Mouse (Mus musculus): ENCODE results near the gene Ttc27.

Ttc27 gene

GRCm38 (mm10) chr17:74830851-74831250 is 113.3 kb downstream of the Ttc27 start:
- DNase-seq (ENCODE audit: low spot score): no peak

GRCm38 (mm10) chr17:74841721-74842120 is 124.2 kb downstream of the Ttc27 start:
- DNase-seq (ENCODE audit: low spot score): no peak

DNA sequence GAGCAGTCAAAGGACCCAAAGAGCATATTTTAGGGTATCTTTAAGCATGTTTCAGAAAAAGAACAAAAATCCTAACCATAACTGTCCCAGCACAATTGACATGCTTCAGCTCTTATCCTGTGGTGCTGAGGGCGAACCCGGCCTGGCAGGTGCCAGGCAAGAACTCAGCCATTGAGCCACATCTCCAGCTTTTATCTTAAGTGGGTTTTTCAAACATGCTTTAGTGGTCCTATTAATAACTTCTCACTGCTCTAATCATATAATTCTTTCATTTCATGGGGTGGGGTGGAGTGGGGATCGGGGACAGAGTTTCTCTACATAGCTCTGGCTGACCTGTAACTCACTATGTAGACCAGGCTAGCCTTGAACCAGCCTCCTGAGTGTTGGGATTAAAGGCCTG is 125.1 kb downstream of the Ttc27 start:
- DNase-seq (ENCODE audit: low spot score): no peak

DNA sequence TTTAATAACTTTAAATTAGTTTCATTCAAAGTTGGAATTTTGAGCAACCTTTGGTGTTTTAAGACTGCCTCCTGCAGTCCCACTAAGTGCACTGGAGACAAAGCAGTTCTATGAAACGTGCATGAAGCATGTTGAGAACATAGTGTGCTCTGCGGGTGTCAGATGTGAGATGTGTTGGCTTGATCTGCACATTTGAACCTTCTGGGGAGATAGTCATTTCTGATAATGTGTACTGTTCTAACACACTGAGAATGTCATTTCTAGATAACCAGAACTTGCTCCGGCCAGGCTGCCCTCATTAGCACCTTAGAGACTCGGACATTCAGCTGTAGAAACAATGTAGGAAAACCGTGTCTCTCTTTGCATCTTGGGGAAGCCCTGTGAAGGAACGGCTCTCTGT is 126.0 kb downstream of the Ttc27 start:
- no peak for DNase-seq (ENCODE audit: low spot score)

- DNase-seq (ENCODE audit: low spot score): no peak
Observed at GRCm38 (mm10) chr17:74846031-74846891, 128.7 kb downstream of the Ttc27 start.

DNA sequence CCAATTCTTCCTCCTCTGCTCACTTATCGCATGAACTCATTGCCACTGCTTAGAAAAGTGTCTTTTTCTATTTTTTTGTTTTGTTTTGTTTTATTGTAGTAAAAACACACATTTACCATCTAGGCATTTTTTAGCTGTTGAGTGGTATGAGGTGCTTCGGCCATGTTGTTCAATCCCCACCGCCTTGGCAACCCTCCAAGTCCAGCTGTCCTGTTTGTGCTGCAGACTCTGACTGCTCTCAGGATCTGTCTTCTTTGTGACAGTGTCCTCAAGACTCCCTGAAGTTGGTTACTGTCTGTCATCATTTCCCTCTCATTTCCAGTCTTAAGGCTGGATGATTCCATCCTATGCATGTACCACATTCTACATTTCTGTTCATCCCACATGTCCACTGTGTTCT is 132.7 kb downstream of the Ttc27 start:
- no peak for DNase-seq (ENCODE audit: low spot score)

DNA sequence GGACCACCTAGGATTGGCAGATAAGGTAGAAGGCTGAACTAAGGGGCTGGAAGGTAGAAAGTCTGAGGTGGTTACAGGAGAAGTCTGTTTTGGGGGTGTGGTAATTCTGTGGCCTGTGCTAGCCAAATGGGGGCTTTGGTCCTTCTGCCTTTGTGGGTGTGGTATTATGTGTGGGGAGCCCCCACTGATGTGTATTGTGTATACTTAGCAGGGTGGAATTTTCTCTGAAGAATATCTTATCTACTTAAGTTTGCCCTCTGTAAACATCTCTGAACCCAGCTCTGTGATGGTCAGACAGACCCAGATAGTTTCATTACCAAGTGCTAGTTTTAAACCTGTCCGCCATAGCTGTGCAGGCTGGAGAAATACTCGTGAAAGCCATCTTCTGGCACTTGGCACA is 141.8 kb downstream of the Ttc27 start:
- DNase-seq (ENCODE audit: low spot score): no peak

DNA sequence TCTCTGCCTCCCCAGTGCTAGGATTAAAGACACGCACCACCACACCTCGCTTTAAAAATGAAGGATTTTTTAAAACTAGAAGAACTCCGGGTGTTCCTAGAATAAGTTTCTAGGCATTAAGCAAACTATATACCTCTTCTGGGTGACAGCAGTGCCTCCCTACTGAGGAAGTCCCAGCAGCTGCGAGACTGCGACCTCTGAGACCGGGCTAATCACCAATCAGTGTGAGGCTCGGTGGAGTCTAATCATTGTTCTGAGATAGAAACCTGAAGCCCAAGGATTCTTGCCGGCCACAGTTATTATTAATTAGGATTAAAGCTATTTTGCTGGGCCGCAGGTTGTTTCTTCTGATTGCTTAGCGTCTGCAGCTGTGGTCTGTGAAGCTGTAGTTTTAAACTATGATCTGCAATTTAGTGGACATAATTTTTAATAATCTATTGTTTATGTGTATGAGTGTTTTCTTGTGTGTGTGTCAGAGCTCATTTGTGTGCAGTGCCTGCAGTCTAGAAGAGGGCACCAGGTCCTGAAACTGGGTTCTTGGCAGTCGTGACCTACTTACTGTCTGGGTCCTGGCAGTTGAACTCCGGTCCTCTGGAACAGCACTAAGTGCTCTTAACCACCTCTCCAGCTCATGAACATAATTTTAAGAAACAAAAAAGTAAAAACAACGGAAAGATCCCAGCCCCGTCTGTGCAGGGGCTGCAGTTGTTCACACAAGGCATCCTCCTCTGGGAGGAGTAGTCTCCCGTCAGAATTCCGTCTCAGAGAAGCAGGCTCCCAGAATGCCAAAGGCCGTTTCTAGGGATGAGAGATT is 142.9 kb downstream of the Ttc27 start:
- no peak for DNase-seq (ENCODE audit: low spot score)

GRCm38 (mm10) chr17:74863845-74864244 is 146.3 kb downstream of the Ttc27 start:
- no peak for DNase-seq (ENCODE audit: low spot score)

GRCm38 (mm10) chr17:74864790-74865548 is 147.4 kb downstream of the Ttc27 start:
- peak; percentile 5 for DNase-seq (ENCODE audit: low spot score)

DNA sequence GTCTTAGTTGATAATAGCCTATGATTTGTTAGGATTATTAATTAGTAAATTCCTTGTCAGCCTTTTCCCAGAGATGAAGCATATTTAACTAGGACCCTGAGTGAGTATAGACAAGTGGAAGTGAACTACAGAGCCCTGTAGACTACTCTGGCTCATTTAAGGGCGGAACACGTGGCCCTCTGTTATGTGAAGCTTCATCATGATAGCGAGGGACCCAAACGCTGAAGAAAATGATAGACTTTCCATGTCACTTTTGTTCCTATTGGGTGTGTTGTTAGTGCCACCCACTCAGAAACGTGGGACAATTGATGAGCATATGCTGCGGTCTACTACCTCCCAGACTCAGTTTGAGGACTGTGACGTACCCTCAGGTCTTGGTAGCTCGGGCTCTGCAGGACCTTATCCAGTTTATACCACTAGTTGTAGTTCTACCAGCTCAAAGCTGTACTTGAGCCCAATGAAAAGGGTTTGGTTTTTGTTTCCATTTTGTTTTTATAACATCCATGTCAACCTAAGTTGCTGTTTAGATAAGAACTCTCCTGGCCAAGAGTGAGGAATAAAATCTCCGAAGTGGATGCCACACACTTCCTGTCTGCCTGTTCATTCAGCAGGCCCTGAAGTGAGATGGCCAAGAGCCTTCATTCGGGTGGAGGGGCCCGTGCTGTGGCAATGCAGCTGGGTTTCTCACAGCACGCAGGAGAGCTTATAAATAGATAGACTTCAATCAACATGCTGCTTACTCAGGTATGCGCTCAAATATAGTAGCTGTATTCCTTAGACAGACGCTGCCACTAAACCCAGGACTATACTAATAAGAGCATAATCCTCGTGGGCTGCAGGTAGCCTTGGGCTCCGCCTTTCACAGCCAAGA is 148.4 kb downstream of the Ttc27 start:
- no peak for DNase-seq (ENCODE audit: low spot score)

GRCm38 (mm10) chr17:74866565-74867507 is 149.3 kb downstream of the Ttc27 start:
- DNase-seq (ENCODE audit: low spot score): no peak

GRCm38 (mm10) chr17:74868185-74868907 is 150.8 kb downstream of the Ttc27 start:
- no peak for DNase-seq (ENCODE audit: low spot score)

GRCm38 (mm10) chr17:74869556-74869955 is 152.0 kb downstream of the Ttc27 start:
- no peak for DNase-seq (ENCODE audit: low spot score)

DNA sequence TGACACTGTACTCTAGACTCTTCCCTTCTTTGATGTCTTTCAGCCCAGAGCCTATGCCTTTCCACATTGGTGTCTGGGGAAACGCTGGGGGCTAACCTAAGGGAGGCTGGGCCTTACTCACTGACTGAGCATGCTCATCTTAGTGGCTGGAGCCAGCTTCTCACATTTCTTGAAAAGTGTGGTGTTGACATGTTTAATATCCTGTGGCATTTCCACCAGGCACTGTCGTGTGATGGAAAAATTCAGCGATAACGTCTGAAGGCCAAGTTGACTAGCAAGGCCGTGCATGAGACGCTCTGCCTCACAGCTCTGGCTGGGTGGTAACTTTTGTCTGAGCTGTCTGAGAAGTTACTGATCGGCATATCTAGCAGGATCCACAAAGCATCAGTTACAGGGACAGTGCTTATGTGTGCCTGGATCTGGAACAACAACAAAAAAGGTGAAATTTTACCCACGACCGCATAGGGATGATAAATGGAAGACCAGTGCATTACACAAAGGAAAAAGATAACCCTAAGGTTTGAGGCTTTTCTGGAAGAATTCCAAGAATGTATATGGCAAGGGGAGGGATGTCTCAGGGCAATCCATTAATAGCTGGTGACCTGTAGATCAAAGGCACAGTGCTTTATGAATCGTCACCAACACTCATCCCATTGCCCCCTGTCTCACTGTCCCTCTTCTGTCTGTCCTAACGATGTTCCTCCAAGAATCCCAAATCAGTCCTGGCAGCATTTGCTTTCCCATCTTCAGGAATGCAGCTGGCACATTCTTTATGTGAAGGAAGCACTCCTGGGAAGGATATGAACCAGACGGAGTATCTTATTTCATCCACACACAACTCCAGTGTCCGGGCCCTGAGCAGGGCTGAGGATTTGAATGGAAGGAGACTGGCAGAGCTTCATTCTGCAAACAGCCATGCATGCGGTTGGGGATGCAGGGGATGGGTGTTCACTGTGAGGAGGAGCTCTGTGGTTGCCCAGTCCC is 152.9 kb downstream of the Ttc27 start:
- DNase-seq (ENCODE audit: low spot score): no peak

- no peak for DNase-seq (ENCODE audit: low spot score)
Observed at GRCm38 (mm10) chr17:74872567-74872966, 155.0 kb downstream of the Ttc27 start.

GRCm38 (mm10) chr17:74873756-74874155 is 156.2 kb downstream of the Ttc27 start:
- DNase-seq (ENCODE audit: low spot score): no peak

GRCm38 (mm10) chr17:74875740-74876139 is 158.2 kb downstream of the Ttc27 start:
- DNase-seq (ENCODE audit: low spot score): no peak

Data from layer of hippocampus, adult 9-10 months (tissue).